Mouse (Mus musculus) intestine, embryonic 16.5 days (tissue): ENCODE results near the gene Trpv4. TPM values are rescaled to one million over a fixed set of nuclear protein-coding genes. Genes with fewer than 3 reads are reported as not detected.

Experiments
- ATAC-seq: fragments of 200-750 bp; cut with Nextera tagmentation; 2 replicates; pipeline ENCODE4 v1.8.0; 2017; ENCODE audit warnings: moderate TSS enrichment, moderate library complexity
- H3K27ac ChIP-seq: fragments of 300-500 bp; sonication (generic); 2 replicates; pipeline ENCODE4 v1.5.1; 2014; ENCODE audit warnings: mild to moderate bottlenecking, low read length
- H3K27me3 ChIP-seq: fragments of 300-500 bp; sonication (generic); replicated peaks from 2 replicates; pipeline ENCODE4 v1.6.1; 2014; ENCODE audit warnings: low read length, control low read depth, mixed read lengths; ENCODE audit not compliant: control insufficient read depth, insufficient read depth
- H3K36me3 ChIP-seq: fragments of 300-500 bp; sonication (generic); 2 replicates; pipeline ENCODE4 v1.6.1; 2014; ENCODE audit warnings: low read length, control low read depth; ENCODE audit not compliant: control insufficient read depth, insufficient read depth
- H3K4me1 ChIP-seq: fragments of 300-500 bp; sonication (generic); 2 replicates; pipeline ENCODE4 v1.6.1; 2014; ENCODE audit warnings: low read length, control low read depth, mixed read lengths; ENCODE audit not compliant: control insufficient read depth, insufficient read depth
- H3K4me2 ChIP-seq: fragments of 300-500 bp; sonication (generic); 2 replicates; pipeline ENCODE4 v1.6.1; 2014; ENCODE audit warnings: low read depth, low read length, control low read depth
- H3K4me3 ChIP-seq: fragments of 300-500 bp; sonication (generic); 2 replicates; pipeline ENCODE4 v1.5.1; 2014; ENCODE audit warnings: mild to moderate bottlenecking, low read length
- H3K9ac ChIP-seq: fragments of 300-500 bp; sonication (generic); 2 replicates; pipeline ENCODE4 v1.6.1; 2014; ENCODE audit warnings: low read depth, low read length
- H3K9me3 ChIP-seq: fragments of 300-500 bp; sonication (generic); 2 replicates; pipeline ENCODE4 v1.6.1; 2016; ENCODE audit warnings: low read length, control low read depth; ENCODE audit not compliant: control insufficient read depth
- WGBS: fragments of 180-500 bp; shearing (Covaris S2); extraction: QIAGEN DNeasy Blood & Tissue Kit; methylation state at CpG from one replicate; pipeline ENCODE4 v1.1.7; 2014; 5-methylcytosine and 5-hydroxymethylcytosine counted together
- polyA plus RNA-seq: library from polyadenylated mRNA; unstranded; fragments of >200 nt; fragmentation: Nextera tagmentation; extraction: Ambion mirVana; gene quantifications from 2 replicates; pipeline ENCODE4 v1.2.1, GENCODE M21; 2015

Gene Trpv4
- polyA plus RNA-seq, 1 experiment from 2014 or later: 0.93 TPM

- Histone ChIP-seq H3K36me3 (no peaks in the 10 kb centered on the region), H3K27ac (no peak overlapping the region), H3K27me3 (no peaks in the 10 kb centered on the region), H3K9me3 (no peaks in the 10 kb centered on the region), H3K4me1 (peaks cover 24% of the 10 kb centered on the region), H3K4me2 (no peak overlapping the region), H3K4me3 (no peak overlapping the region), H3K9ac (no peak overlapping the region)
- 65% methylated on average over 25 of the region's 25 CpGs for WGBS
- no peak for ATAC-seq
Measured at GRCm38 (mm10) chr5:114611968-114612608, 46.1 kb downstream of the Trpv4 start.

- Histone ChIP-seq H3K27me3 (no peaks in the 10 kb centered on the region), H3K9me3 (no peaks in the 10 kb centered on the region), H3K4me3 (no peak overlapping the region), H3K27ac (no peak overlapping the region), H3K4me2 (no peak overlapping the region), H3K9ac (0 out of 2 replicates have a peak overlapping the region, but pooled peaks have one; percentile 14), H3K4me1 (peaks cover 22% of the 10 kb centered on the region), H3K36me3 (no peaks in the 10 kb centered on the region)
- 94% methylated on average over 10 of the region's 10 CpGs for WGBS
- ATAC-seq: no peak
Measured at GRCm38 (mm10) chr5:114611256-114611655, 47.0 kb downstream of the Trpv4 start.

- Histone ChIP-seq H3K4me3 (no peak overlapping the region), H3K9ac (peak overlapping the region; percentile 11; the same call in 1 of the 2 replicates), H3K4me2 (no peak overlapping the region), H3K27me3 (no peaks in the 10 kb centered on the region), H3K36me3 (no peaks in the 10 kb centered on the region), H3K4me1 (peaks cover 22% of the 10 kb centered on the region), H3K9me3 (no peaks in the 10 kb centered on the region), H3K27ac (no peak overlapping the region)
- WGBS: 8% methylated on average over 12 of the region's 12 CpGs
- no peak for ATAC-seq
Measured at GRCm38 (mm10) chr5:114608516-114608915, 49.7 kb downstream of the Trpv4 start.

GRCm38 (mm10) chr5:114607651-114608050 lies 50.6 kb downstream of the Trpv4 start:
- peaks cover 22% of the 10 kb centered on the region for H3K4me1 ChIP-seq
- no peaks in the 10 kb centered on the region for H3K9me3 ChIP-seq
- no peaks in the 10 kb centered on the region for H3K36me3 ChIP-seq
- ATAC-seq: no peak
- H3K9ac ChIP-seq: peak overlapping the region; percentile 11; the same call in 1 of the 2 replicates
- no peaks in the 10 kb centered on the region for H3K27me3 ChIP-seq
- 45% methylated on average over 8 of the region's 8 CpGs for WGBS
- peak overlapping the region; percentile 41; the same call in 1 of the 2 replicates for H3K27ac ChIP-seq
- no peak overlapping the region for H3K4me3 ChIP-seq
- no peak overlapping the region for H3K4me2 ChIP-seq

GRCm38 (mm10) chr5:114605981-114606380 lies 52.2 kb downstream of the Trpv4 start:
- H3K4me1 ChIP-seq: peaks cover 23% of the 10 kb centered on the region
- WGBS: 84% methylated on average over 6 of the region's 6 CpGs
- ATAC-seq: no peak
- H3K27me3 ChIP-seq: no peaks in the 10 kb centered on the region
- H3K9me3 ChIP-seq: no peaks in the 10 kb centered on the region
- H3K4me3 ChIP-seq: no peak overlapping the region
- H3K27ac ChIP-seq: no peak overlapping the region
- H3K4me2 ChIP-seq: no peak overlapping the region
- H3K9ac ChIP-seq: no peak overlapping the region
- no peaks in the 10 kb centered on the region for H3K36me3 ChIP-seq

- Histone ChIP-seq H3K4me3 (no peak overlapping the region), H3K4me1 (peaks cover 20% of the 10 kb centered on the region), H3K27ac (no peak overlapping the region), H3K9me3 (no peaks in the 10 kb centered on the region), H3K27me3 (no peaks in the 10 kb centered on the region), H3K36me3 (no peaks in the 10 kb centered on the region), H3K9ac (no peak overlapping the region), H3K4me2 (no peak overlapping the region)
- no peak for ATAC-seq
- WGBS: 41% methylated on average over 11 of the region's 11 CpGs
Measured at GRCm38 (mm10) chr5:114604781-114605290, 53.4 kb downstream of the Trpv4 start.

GRCm38 (mm10) chr5:114603975-114604374 lies 54.2 kb downstream of the Trpv4 start:
- H3K36me3 ChIP-seq: no peaks in the 10 kb centered on the region
- no peaks in the 10 kb centered on the region for H3K27me3 ChIP-seq
- no peak overlapping the region for H3K4me2 ChIP-seq
- H3K9ac ChIP-seq: no peak overlapping the region
- H3K9me3 ChIP-seq: no peaks in the 10 kb centered on the region
- ATAC-seq: no peak
- 82% methylated on average over 5 of the region's 5 CpGs for WGBS
- H3K4me3 ChIP-seq: no peak overlapping the region
- H3K27ac ChIP-seq: no peak overlapping the region
- peaks cover 24% of the 10 kb centered on the region for H3K4me1 ChIP-seq

- Histone ChIP-seq H3K4me2 (no peak overlapping the region), H3K36me3 (no peaks in the 10 kb centered on the region), H3K4me3 (no peak overlapping the region), H3K9me3 (no peaks in the 10 kb centered on the region), H3K9ac (no peak overlapping the region), H3K27ac (no peak overlapping the region), H3K4me1 (peaks cover 18% of the 10 kb centered on the region), H3K27me3 (no peaks in the 10 kb centered on the region)
- no peak for ATAC-seq
- 73% methylated on average over 8 of the region's 8 CpGs for WGBS
Measured at GRCm38 (mm10) chr5:114602012-114602411, 56.2 kb downstream of the Trpv4 start.

- H3K9me3 ChIP-seq: no peaks in the 10 kb centered on the region
- ATAC-seq: no peak
- H3K9ac ChIP-seq: no peak overlapping the region
- no peaks in the 10 kb centered on the region for H3K27me3 ChIP-seq
- no peak overlapping the region for H3K4me3 ChIP-seq
- peak overlapping the region; percentile 9; the same call in 1 of the 2 replicates for H3K27ac ChIP-seq
- no peaks in the 10 kb centered on the region for H3K36me3 ChIP-seq
- peaks cover 51% of the 10 kb centered on the region for H3K4me1 ChIP-seq
- H3K4me2 ChIP-seq: no peak overlapping the region
- 40% methylated on average over 6 of the region's 6 CpGs for WGBS
Measured at GRCm38 (mm10) chr5:114597652-114598051, 60.6 kb downstream of the Trpv4 start.
